Mouse (Mus musculus) midbrain, embryonic 11.5 days (tissue): ENCODE results near the gene Zc3h12d. TPM values are rescaled to one million over a fixed set of nuclear protein-coding genes. Genes with fewer than 3 reads are reported as not detected.

Experiments used
- ATAC-seq: fragments of 200-750 bp; cut with Nextera tagmentation; 2 replicates; pipeline ENCODE4 v1.8.0; 2017; ENCODE audit warnings: moderate TSS enrichment, moderate library complexity; ENCODE audit not compliant: low FRiP score
- DNase-seq: peaks from one replicate; pipeline ENCODE4 v3.0.0; 2015; ENCODE audit warnings: low spot score; ENCODE audit errors: missing footprints
- H3K27ac ChIP-seq: fragments of 300-500 bp; sonication (generic); 2 replicates; pipeline ENCODE4 v1.5.1; 2014; ENCODE audit warnings: low read depth, low read length
- H3K27me3 ChIP-seq: fragments of 300-500 bp; sonication (generic); 2 replicates; pipeline ENCODE4 v1.6.1; 2014; ENCODE audit warnings: mild to moderate bottlenecking, low read length, moderate library complexity, mixed read lengths; ENCODE audit not compliant: control insufficient read depth, insufficient read depth
- H3K36me3 ChIP-seq: fragments of 300-500 bp; sonication (generic); 2 replicates; pipeline ENCODE4 v1.6.1; 2014; ENCODE audit warnings: mild to moderate bottlenecking, low read length, moderate library complexity, mixed read lengths; ENCODE audit not compliant: control insufficient read depth, insufficient read depth
- H3K4me1 ChIP-seq: fragments of 300-500 bp; sonication (generic); 2 replicates; pipeline ENCODE4 v1.6.1; 2014; ENCODE audit warnings: low read length; ENCODE audit not compliant: control insufficient read depth, insufficient read depth
- H3K4me2 ChIP-seq: fragments of 300-500 bp; sonication (generic); 2 replicates; pipeline ENCODE4 v1.6.1; 2014; ENCODE audit warnings: mild to moderate bottlenecking, moderate library complexity
- H3K4me3 ChIP-seq: fragments of 300-500 bp; sonication (generic); 2 replicates; pipeline ENCODE4 v1.5.1; 2014; ENCODE audit warnings: low read depth, low read length
- H3K9ac ChIP-seq: fragments of 300-500 bp; sonication (generic); 2 replicates; pipeline ENCODE4 v1.6.1; 2014; ENCODE audit warnings: low read length
- H3K9me3 ChIP-seq: fragments of 300-500 bp; sonication (generic); 2 replicates; pipeline ENCODE4 v1.6.1; 2016; ENCODE audit warnings: low read length; ENCODE audit not compliant: control insufficient read depth
- WGBS: fragments of 180-500 bp; shearing (Covaris S2); extraction: QIAGEN DNeasy Blood & Tissue Kit; methylation state at CpG from one replicate; pipeline ENCODE4 v1.1.7; 2014; 5-methylcytosine and 5-hydroxymethylcytosine counted together
- polyA plus RNA-seq: library from polyadenylated mRNA; unstranded; fragments of >200 nt; fragmentation: Nextera tagmentation; extraction: Ambion mirVana; gene quantifications from 2 replicates; pipeline ENCODE4 v1.2.1, GENCODE M21; 2014

The Zc3h12d gene
- polyA plus RNA-seq, 1 experiment from 2014 or later: not detected

DNA sequence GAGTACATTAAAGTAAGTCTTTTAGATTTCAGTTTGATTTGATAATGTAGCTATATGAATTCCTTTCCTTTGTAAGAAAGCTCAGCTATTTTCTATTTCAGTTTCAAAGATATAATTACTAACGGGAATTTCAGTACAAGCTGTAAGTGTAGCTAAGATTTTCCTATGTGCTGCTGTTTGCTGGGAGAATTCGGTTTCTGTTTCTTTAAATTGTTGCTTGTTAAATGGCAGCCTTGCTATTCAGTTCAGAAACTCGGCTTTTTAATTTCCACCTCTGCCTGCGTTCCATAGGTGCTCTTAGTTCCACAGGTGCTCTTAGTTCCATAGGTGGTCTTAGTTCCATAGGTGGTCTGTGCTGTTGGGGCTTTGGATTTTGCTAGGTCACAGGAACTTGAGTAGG lies 13.1 kb upstream of the Zc3h12d start:
- peak; percentile 73 for DNase-seq
- Histone ChIP-seq H3K4me3 (no peak overlapping the region), H3K4me2 (no peak overlapping the region), H3K9me3 (no peaks in the 10 kb centered on the region), H3K27me3 (no peaks in the 10 kb centered on the region), H3K36me3 (peaks cover 5% of the 10 kb centered on the region), H3K4me1 (no peaks in the 10 kb centered on the region), H3K9ac (no peak overlapping the region), H3K27ac (no peak overlapping the region)
- no peak for ATAC-seq
- WGBS: 94% methylated on average over 4 of the region's 4 CpGs

DNA sequence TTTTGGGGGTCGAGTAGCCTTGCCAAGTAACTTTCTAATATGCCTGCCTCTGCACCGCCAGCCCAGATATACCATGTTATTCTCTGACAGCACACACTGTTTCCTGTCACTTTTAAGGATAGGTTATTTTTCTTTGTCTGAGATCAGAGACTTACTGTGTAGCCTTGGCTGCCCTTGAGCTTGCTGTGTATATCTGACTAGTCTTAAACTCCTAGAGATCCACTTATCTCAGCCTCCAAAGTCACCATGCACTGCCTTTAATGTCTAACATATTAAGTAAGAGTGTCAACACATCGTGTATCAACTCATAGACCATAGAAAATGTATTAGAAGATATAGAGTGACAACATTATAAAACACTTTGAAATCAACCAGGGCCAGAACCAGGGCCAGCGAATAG lies 12.7 kb upstream of the Zc3h12d start:
- Histone ChIP-seq H3K4me1 (no peaks in the 10 kb centered on the region), H3K36me3 (peaks cover 5% of the 10 kb centered on the region), H3K4me2 (no peak overlapping the region), H3K27ac (no peak overlapping the region), H3K4me3 (no peak overlapping the region), H3K27me3 (no peaks in the 10 kb centered on the region), H3K9me3 (no peaks in the 10 kb centered on the region), H3K9ac (no peak overlapping the region)
- ATAC-seq (no peak), DNase-seq (peak; percentile 56)
- 91% methylated on average over 4 of the region's 4 CpGs for WGBS

DNA sequence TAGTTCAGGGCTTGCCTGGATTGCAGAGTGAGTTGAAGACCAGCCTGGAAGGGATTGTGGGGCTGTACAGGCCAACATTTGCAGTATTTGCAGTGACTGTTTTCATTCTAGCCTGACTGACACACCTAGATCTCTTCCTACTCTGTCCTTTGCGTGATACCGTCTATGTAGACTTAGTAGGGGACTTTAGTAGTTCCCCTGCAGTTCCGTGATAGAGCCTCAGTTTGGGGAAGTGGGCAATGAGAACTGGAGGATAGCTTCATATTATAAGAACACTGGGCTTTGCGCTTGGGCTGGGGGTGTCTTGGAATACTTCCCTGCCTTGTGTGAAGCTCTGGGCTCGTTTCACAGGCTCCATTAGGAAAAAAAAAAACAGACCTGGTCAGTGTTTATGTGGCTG lies 12.1 kb upstream of the Zc3h12d start:
- H3K9me3 ChIP-seq: no peaks in the 10 kb centered on the region
- H3K4me3 ChIP-seq: no peak overlapping the region
- no peak overlapping the region for H3K9ac ChIP-seq
- peak; percentile 31 for DNase-seq
- H3K27ac ChIP-seq: no peak overlapping the region
- H3K4me1 ChIP-seq: no peaks in the 10 kb centered on the region
- 94% methylated on average over 5 of the region's 5 CpGs for WGBS
- H3K36me3 ChIP-seq: peaks cover 5% of the 10 kb centered on the region
- no peak overlapping the region for H3K4me2 ChIP-seq
- no peaks in the 10 kb centered on the region for H3K27me3 ChIP-seq
- ATAC-seq: no peak

GRCm38 (mm10) chr10:7821981-7822380 lies 10.3 kb upstream of the Zc3h12d start:
- DNase-seq (peak; percentile 14), ATAC-seq (no peak)
- H3K9me3 ChIP-seq: no peaks in the 10 kb centered on the region
- no peak overlapping the region for H3K4me2 ChIP-seq
- H3K4me1 ChIP-seq: no peaks in the 10 kb centered on the region
- no peak overlapping the region for H3K27ac ChIP-seq
- no peak overlapping the region for H3K4me3 ChIP-seq
- no peaks in the 10 kb centered on the region for H3K27me3 ChIP-seq
- no peak overlapping the region for H3K9ac ChIP-seq
- peaks cover 5% of the 10 kb centered on the region for H3K36me3 ChIP-seq
- 93% methylated on average over 12 of the region's 12 CpGs for WGBS

DNA sequence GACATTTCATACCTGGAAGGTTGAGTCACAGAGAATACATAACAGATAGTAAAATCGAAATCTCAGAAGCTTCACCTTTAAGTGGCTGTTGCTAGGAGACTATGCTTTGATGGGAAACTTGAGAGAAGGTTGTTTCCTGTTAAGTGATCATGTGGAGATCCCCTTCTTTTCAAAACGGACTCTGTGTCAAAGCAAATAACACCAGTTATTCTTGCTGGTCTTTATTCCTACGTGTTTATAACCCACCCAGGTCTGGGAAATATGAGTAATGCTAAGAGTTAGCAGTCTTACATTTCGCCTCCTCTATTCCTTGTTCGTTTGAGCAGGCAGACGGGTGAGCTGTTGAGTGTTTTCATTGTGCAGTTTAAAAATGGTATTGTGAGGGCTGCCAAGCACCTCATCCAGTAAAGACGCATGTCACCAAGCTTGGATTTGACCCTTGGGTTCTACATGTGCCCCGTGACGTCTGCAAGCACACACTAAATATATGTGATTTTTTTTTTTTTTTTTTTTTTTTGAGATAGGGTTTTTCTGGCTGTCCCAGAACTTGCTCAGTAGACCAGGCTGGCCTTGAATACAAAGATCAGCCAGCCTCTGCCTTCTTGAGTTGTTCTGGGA lies 7.5 kb upstream of the Zc3h12d start:
- ATAC-seq: no peak
- H3K27me3 ChIP-seq: no peaks in the 10 kb centered on the region
- H3K4me3 ChIP-seq: no peak overlapping the region
- H3K9me3 ChIP-seq: no peaks in the 10 kb centered on the region
- H3K36me3 ChIP-seq: peaks cover 2% of the 10 kb centered on the region
- H3K27ac ChIP-seq: no peak overlapping the region
- no peaks in the 10 kb centered on the region for H3K4me1 ChIP-seq
- DNase-seq: peak; percentile 75
- no peak overlapping the region for H3K9ac ChIP-seq
- WGBS: 89% methylated on average over 9 of the region's 9 CpGs
- H3K4me2 ChIP-seq: no peak overlapping the region

- DNase-seq: no peak
- no peak overlapping the region for H3K4me3 ChIP-seq
- ATAC-seq: no peak
- H3K4me2 ChIP-seq: no peak overlapping the region
- H3K36me3 ChIP-seq: peaks cover 2% of the 10 kb centered on the region
- no peaks in the 10 kb centered on the region for H3K4me1 ChIP-seq
- H3K9me3 ChIP-seq: no peaks in the 10 kb centered on the region
- H3K27me3 ChIP-seq: no peaks in the 10 kb centered on the region
- no peak overlapping the region for H3K9ac ChIP-seq
- H3K27ac ChIP-seq: no peak overlapping the region
- WGBS: 91% methylated on average over 4 of the region's 4 CpGs
Measured at GRCm38 (mm10) chr10:7825281-7825665, 7.0 kb upstream of the Zc3h12d start.

GRCm38 (mm10) chr10:7826106-7826505 lies 6.2 kb upstream of the Zc3h12d start:
- ATAC-seq: no peak
- 97% methylated on average over 9 of the region's 9 CpGs for WGBS
- Histone ChIP-seq H3K27ac (no peak overlapping the region), H3K9ac (no peak overlapping the region), H3K9me3 (no peaks in the 10 kb centered on the region), H3K4me1 (no peaks in the 10 kb centered on the region), H3K36me3 (peaks cover 2% of the 10 kb centered on the region), H3K4me3 (no peak overlapping the region), H3K4me2 (no peak overlapping the region), H3K27me3 (no peaks in the 10 kb centered on the region)
- DNase-seq: peak; percentile 35

DNA sequence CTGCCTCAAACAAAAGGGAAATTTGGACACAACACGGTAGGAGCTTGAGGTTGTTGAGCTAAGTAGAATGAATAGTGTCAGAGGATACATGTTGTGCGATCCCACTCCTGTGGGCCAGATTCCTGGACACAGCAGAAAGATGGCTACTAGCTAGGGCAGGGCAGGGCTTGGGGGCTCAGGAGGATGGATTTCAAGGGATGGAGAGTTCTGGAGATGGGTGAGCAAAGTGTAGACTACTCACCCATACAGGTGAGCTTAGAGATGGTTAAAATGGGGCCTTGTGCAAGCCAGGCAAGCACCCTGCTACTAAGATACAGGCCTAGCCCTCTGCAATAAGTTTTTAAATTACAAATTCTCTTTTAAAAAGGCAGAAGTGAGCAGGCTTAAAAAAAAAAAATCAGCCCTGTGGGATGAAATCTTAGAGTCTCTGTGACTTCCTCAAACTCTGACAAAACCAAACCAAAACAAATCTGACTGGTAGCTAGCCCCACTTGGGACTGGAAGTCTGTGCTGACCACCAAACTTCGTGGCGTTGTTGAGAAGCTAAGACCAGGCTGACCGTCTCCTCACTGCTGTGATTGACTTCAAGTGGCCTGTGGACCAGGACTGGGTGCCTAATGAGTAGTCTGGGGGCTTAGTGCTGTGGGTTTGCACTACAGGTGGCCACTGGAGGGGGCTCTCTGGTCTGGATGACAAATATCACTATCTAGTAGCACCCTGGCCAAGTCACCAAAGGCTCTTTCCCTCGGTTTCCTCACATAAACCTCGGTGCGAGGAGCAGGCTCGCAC lies 1.3 kb downstream of the Zc3h12d start:
- H3K4me3 ChIP-seq: no peak overlapping the region
- DNase-seq: peak; percentile 12
- H3K27me3 ChIP-seq: no peaks in the 10 kb centered on the region
- H3K4me1 ChIP-seq: no peaks in the 10 kb centered on the region; the same call in 1 of the 2 replicates
- H3K36me3 ChIP-seq: no peaks in the 10 kb centered on the region
- no peak overlapping the region for H3K9ac ChIP-seq
- no peak overlapping the region for H3K4me2 ChIP-seq
- H3K27ac ChIP-seq: no peak overlapping the region
- no peaks in the 10 kb centered on the region for H3K9me3 ChIP-seq
- ATAC-seq: no peak
- 88% methylated on average over 9 of the region's 9 CpGs for WGBS

GRCm38 (mm10) chr10:7834671-7835225 lies 2.5 kb downstream of the Zc3h12d start:
- H3K36me3 ChIP-seq: no peaks in the 10 kb centered on the region
- H3K4me3 ChIP-seq: no peak overlapping the region
- 79% methylated on average over 10 of the region's 10 CpGs for WGBS
- H3K4me2 ChIP-seq: no peak overlapping the region
- H3K4me1 ChIP-seq: no peaks in the 10 kb centered on the region; the same call in 1 of the 2 replicates
- ATAC-seq (no peak), DNase-seq (no peak)
- H3K27ac ChIP-seq: no peak overlapping the region
- no peaks in the 10 kb centered on the region for H3K9me3 ChIP-seq
- H3K9ac ChIP-seq: no peak overlapping the region
- no peaks in the 10 kb centered on the region for H3K27me3 ChIP-seq
